Mouse (Mus musculus) urinary bladder, postnatal 4 days (tissue): Measurements from ENCODE around the gene AI661453.

ENCODE experiments used
- DNase-seq, 2 experiments: peaks; one replicate each; pipeline ENCODE4 v3.0.0; 2021 to 2022; ENCODE audit warnings: low spot score in 2 of 2

Gene AI661453

GRCm38 (mm10) chr17:47440359-47440890 is 4.0 kb downstream of the AI661453 start:
- no peak for DNase-seq

- DNase-seq = no peak
These were observed 5.1 kb downstream of the AI661453 start for GRCm38 (mm10) chr17:47441296-47442051.

- DNase-seq = no peak
These were observed 5.9 kb downstream of the AI661453 start for GRCm38 (mm10) chr17:47442271-47442670.

GRCm38 (mm10) chr17:47444113-47444512 is 7.7 kb downstream of the AI661453 start:
- no peak for DNase-seq

GRCm38 (mm10) chr17:47445518-47445917 is 9.1 kb downstream of the AI661453 start:
- DNase-seq = no peak

- no peak for DNase-seq
These were observed 9.6 kb downstream of the AI661453 start for GRCm38 (mm10) chr17:47446025-47446424.

GRCm38 (mm10) chr17:47446561-47446960 is 10.1 kb downstream of the AI661453 start:
- DNase-seq = no peak

- DNase-seq = no peak
These were observed 12.3 kb downstream of the AI661453 start for GRCm38 (mm10) chr17:47448523-47449372.

GRCm38 (mm10) chr17:47449432-47449831 is 13.0 kb downstream of the AI661453 start:
- no peak for DNase-seq

GRCm38 (mm10) chr17:47450239-47450638 is 13.8 kb downstream of the AI661453 start:
- no peak for DNase-seq

GRCm38 (mm10) chr17:47450880-47451565 is 14.6 kb downstream of the AI661453 start:
- DNase-seq = no peak

GRCm38 (mm10) chr17:47452886-47453285 is 16.5 kb downstream of the AI661453 start:
- DNase-seq = no peak

GRCm38 (mm10) chr17:47454675-47455074 is 18.3 kb downstream of the AI661453 start:
- DNase-seq = no peak

GRCm38 (mm10) chr17:47458310-47458709 is 21.9 kb downstream of the AI661453 start:
- no peak for DNase-seq

- no peak for DNase-seq
These were observed 22.5 kb downstream of the AI661453 start for GRCm38 (mm10) chr17:47458936-47459335.

GRCm38 (mm10) chr17:47459341-47459919 is 23.0 kb downstream of the AI661453 start:
- DNase-seq = no peak

- no peak for DNase-seq
These were observed 25.3 kb downstream of the AI661453 start for GRCm38 (mm10) chr17:47461688-47462087.

- no peak for DNase-seq
These were observed 25.8 kb downstream of the AI661453 start for GRCm38 (mm10) chr17:47462209-47462608.

GRCm38 (mm10) chr17:47462728-47463388 is 26.4 kb downstream of the AI661453 start:
- no peak for DNase-seq

- no peak for DNase-seq
These were observed 28.0 kb downstream of the AI661453 start for GRCm38 (mm10) chr17:47464248-47464965.
